Mouse (Mus musculus) spleen, adult 18-20 months (tissue): Measurements from ENCODE around the gene Scyl1.
"Not testable (repeated sequence)": the region's sequence is repeated elsewhere in the genome, so short reads cannot be mapped to it uniquely, and the experiment has no call there.

ENCODE experiments used
- DNase-seq, 2 experiments: peaks; one replicate each; pipeline ENCODE4 v3.0.0; 2022; ENCODE audit warnings: mixed read lengths in 2 of 2

Gene Scyl1

DNA sequence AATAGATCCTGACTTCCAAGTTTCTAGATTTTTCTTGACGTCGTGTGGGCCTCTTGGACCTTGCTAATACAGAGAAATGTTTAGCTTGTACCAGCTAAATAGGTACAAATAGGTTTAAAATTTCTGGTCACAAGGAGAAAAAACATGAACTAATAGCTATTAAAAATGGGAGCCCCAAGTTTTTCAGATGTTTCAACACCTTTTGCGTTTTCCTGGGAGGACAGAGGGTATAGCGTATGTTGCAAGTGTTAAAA, 31.5 kb upstream of the Scyl1 start:
- no peak for DNase-seq

GRCm38 (mm10) chr19:5802011-5802786, 31.0 kb upstream of the Scyl1 start:
- peak; percentile 88 to 97 for DNase-seq

DNA sequence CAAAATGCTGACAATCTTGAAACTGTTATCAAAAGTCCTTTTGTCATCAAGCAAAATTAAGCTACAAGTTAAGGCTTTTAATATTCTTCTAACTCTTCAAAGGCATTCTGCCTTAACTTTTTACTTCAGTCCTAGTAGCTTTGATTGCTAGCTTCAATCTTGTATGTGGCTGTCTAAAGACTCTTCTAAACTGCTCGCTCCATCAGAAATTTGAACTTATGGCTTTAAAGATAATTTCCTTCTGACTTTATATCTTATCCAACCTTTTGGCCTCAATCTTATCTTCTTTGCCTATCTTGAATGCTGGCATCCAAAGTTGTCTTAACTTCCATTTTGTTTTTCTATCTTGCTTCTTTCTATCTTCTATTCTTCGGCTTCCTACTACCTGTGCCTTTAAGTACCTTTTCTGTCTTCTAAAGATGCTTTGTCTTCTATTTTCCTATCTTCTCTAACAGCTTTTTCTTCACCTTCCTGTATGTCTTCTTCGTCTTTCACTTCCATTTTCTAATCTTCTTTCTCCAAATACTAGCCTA, 30.3 kb upstream of the Scyl1 start:
- DNase-seq = no peak

DNA sequence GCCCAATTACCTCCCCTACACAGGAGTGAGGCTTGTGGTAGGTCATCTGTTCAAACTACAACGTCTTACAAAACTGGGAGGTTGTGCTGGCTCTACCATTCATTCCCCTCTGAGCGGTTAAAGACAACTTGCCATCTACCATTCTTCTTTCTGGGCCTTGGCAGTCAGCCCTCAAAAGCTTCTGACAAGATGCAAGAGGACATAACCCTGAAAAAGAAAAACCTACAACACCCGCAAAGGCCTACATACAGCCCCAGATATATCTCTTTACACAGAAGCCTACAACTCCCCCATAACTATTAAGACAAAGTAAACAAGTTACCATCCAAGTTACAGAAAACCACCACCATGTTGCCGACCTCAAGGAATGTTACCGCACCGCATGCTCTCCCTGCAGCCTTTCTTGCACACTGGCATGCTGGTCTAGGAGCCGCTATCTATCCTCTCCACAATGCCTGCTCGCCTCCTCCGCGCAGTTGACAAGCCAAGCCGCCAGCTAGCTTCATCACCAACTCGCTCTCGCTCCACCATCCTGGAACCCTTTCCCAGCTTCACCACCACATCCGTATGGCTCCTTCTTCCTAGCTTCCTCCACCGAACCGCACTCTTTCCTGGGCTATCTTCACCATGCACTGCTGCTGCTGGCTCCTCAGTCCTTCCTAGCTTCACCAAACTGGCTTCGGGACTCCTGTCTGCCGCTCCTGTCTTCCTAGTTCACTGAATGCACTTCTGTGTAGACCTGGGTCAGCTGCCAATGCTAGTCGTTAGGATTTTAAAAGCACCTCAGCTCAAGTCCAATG, 29.6 kb upstream of the Scyl1 start:
- DNase-seq = no peak

- DNase-seq = no peak
These were observed 29.1 kb upstream of the Scyl1 start for GRCm38 (mm10) chr19:5800350-5800631.

DNA sequence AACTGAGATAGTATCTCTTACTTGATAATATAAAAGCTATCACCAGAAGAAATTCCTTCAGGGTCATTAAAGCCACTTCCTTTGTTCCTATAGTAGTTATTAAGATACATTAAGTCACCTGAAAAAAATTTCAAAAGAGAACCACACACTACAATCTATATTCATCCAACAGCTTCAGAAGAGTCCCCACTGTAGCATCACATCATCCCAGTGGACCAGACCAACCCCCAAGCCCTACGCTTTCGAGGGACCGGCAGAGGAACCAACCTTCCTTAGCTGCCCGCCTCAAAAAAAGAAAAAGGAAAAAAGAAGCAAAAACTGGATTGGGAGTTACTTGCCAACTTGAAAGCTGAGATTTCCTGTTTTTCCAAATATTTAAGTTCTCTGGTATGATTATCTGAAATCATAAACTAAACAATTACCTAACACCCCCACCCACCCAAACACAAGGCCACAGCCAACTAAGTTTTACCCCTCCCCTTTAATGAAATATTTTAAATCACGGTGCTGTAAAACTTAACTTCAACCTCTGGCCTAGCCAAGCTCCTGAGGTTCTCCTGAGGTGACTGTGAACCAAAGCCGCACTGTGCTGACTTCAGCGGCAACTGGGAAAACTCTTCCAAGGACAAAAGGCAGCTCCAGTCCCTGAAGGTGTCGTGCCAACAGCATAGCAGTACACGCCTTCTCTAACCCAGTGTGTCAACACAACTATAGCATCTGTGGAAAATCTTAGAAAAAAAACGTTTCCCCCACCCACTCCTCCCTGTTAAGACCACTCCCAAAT, 28.5 kb upstream of the Scyl1 start:
- DNase-seq = no peak

- DNase-seq = no peak
These were observed 27.7 kb upstream of the Scyl1 start for GRCm38 (mm10) chr19:5798700-5799479.

- DNase-seq = no peak
These were observed 26.3 kb upstream of the Scyl1 start for GRCm38 (mm10) chr19:5797381-5798111.

DNA sequence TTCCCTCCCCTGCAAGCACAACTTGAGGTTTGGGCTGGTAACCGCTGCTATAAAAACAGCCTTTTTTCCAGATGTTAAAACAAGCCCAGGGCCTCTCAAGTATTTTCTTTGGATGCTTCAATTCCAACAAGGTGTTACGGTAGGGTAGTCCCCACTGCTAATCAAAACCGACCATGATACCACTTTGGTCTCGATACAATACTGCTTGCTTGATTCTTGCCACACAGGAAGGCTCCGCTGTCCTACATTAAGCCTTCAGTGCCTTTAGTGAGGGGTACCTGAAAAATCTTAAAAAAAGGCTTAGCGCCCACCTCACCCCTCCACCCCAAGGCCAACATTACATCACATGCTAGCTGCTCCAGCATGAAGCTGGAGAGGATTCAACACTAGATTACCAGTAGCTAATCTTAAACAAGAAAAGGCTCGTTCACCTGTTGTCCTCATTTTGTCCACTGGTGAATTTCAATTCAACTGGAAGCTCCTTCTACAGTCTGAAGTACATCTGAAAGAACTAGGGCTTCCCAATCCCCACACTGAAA, 25.4 kb upstream of the Scyl1 start:
- DNase-seq = no peak

DNA sequence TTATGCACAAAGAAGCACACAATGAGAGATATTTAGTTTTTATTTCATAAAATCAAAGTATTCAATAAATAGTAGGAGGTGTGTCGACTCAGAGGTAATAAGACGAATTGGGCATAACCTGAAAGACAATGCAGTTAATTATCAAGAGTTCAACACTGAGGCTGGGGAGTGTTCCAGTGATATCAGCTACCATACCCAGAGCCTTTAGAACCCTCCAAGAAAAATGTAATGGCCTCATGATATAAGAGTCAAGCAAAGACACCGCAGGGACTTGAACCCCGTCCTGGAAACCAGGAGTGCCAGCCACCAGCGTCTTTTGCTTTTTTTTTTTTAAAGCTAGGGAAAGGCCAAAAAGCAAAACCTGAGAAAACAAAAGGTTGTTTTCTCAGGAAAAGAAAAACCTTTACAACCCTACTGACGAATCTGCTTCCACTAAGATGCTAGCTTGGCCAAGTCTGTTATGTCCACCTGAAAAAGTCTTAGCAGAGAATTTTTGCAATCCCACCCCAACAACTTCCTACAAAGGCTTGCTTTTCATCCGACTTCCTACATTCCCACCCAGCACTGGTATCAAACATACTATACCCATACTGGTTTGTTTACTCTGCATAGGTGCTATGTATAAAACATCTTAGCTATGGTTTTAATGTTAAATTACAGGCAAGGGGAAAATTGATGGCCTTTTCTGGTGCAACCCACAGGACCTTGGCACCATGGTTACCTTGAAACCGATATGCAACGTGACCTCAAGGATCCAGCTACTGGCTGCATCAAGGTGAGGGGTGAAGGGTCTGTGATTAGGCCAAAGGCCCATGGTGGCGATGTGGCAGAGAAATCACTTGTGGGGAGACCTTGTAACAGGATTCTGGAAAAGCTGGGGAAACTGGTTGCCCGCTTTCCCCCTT, 24.7 kb upstream of the Scyl1 start:
- DNase-seq = no peak

DNA sequence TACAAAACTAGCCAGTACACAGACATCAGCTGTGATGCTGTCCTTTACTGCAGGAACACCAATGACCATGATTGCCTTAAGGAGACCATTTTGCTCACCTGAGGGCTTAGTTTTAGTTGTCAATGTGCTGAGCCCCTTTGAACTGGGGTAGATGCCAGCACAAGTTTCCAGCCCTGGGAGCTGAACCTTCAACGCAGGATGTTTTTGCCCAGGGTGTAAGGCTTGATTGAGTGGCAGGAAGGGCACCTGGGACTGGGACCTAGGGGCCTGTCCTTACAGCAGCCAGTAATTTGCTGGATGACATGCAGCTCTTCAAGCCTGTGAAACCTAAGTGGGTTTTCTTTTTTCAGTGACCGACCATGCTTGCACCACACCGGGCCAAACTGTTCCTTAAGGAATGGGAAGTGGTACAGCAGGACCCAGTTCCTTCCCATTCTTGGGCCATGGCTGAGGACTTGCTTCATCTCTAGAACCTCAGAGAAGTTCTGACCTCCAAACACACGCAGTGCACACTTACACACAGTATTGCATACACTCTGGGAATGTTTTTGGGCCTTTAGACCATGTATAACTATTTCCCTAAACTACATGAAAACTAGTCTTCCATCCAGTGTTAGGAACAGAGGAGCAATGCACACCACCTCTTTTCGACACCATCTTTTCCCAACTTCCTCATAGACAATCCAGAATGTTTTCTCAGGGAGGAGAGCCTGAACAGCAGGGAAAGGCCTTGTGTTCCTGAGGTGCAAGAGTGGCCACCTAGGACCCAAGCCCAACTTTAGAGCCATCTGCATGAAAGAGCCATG, 23.8 kb upstream of the Scyl1 start:
- no peak for DNase-seq

GRCm38 (mm10) chr19:5793917-5794770, 22.9 kb upstream of the Scyl1 start:
- not testable (repeated sequence) for DNase-seq

DNA sequence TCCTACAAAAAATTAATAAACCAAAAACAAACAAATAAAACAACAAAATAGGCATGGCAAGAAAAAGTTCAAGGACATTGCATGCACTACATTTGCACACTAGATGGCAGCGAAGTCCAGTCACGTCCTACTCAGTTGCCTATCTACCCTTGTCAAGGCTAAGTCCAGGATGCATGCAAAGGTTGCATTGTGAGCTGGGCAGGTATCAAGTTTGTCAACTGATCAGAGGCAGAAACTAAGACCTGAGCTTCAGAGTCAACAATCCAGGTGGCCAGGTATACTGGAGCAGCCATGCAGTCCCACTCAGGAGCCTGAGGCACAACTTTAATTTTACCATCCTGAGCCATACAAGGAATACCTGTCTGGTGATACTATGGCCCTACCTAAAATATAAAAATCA, 21.9 kb upstream of the Scyl1 start:
- peak; percentile 35 to 49 for DNase-seq

GRCm38 (mm10) chr19:5791329-5791728, 20.1 kb upstream of the Scyl1 start:
- no peak for DNase-seq

GRCm38 (mm10) chr19:5789066-5789465, 17.8 kb upstream of the Scyl1 start:
- DNase-seq = no peak

DNA sequence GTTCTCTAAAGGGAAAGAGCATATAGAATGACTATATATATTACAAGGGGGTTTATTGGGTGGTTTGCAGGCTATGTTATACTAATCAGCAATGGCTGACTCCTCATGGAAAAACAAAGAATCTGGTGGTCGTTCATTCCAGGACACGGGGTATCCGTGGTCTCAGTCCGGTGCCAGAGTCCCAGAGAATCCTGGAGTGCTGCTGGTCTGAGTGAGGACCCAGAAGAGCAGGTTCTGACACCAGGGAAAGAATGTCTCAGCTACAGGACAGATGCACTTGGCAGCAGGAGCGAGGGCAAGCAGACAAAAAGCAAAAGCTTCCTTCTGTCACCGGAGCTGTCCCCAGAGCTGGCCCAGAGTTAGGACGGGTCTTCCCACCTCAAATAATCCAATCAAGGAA, 17.4 kb upstream of the Scyl1 start:
- no peak for DNase-seq

- no peak for DNase-seq
These were observed 16.7 kb upstream of the Scyl1 start for GRCm38 (mm10) chr19:5787920-5788319.

DNA sequence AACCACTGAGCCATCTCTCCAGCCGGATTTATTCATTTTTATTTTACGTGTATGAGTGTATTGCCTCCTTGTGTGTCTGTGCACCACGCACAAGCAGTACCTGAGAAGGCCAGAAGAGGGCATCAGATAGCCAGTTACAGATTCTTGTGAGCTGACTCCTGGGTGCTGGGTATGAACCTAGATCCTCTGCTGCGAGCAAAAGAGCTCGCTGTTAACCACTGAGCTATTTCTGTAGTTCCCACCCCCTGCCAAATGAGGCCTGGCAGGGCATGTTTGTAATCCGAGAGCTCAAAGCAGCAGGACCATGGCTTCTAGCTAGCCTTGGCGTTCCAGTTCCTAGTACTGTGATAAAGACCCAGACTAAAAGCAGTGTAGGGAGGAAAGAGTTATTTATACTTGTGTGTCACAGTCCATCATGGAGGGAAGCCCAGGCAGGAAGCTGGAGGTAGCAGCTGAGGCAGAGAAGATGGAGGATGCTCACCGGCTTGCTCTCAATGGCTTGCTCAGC, 16.0 kb upstream of the Scyl1 start:
- DNase-seq = peak; percentile 59 to 79
